Mouse (Mus musculus) liver, embryonic 12.5 days (tissue): Measurements from ENCODE around the gene Ccdc189. TPM values are rescaled to one million over a fixed set of nuclear protein-coding genes. Genes with fewer than 3 reads are reported as not detected.

Experiments
- ATAC-seq: fragments of 200-750 bp; cut with Nextera tagmentation; 2 replicates; pipeline ENCODE4 v1.8.0; 2017; ENCODE audit warnings: moderate number of reproducible peaks, mild to moderate bottlenecking, moderate library complexity
- H3K27ac ChIP-seq: fragments of 300-500 bp; sonication (generic); 2 replicates; pipeline ENCODE4 v1.5.1; 2016; ENCODE audit warnings: mild to moderate bottlenecking
- H3K27me3 ChIP-seq: fragments of 300-500 bp; sonication (generic); replicated peaks from 2 replicates; pipeline ENCODE4 v1.6.1; 2016; ENCODE audit warnings: mild to moderate bottlenecking, moderate library complexity
- H3K36me3 ChIP-seq: fragments of 300-500 bp; sonication (generic); 2 replicates; pipeline ENCODE4 v1.6.1; 2016; ENCODE audit warnings: mild to moderate bottlenecking, moderate library complexity
- H3K4me1 ChIP-seq: fragments of 300-500 bp; sonication (generic); 2 replicates; pipeline ENCODE4 v1.6.1; 2016
- H3K4me2 ChIP-seq: fragments of 300-500 bp; sonication (generic); 2 replicates; pipeline ENCODE4 v1.6.1; 2016; ENCODE audit warnings: mild to moderate bottlenecking, moderate library complexity
- H3K4me3 ChIP-seq: fragments of 300-500 bp; sonication (generic); 2 replicates; pipeline ENCODE4 v1.5.1; 2016; ENCODE audit warnings: mild to moderate bottlenecking, moderate library complexity
- H3K9ac ChIP-seq: fragments of 300-500 bp; sonication (generic); 2 replicates; pipeline ENCODE4 v1.6.1; 2016; ENCODE audit warnings: mild to moderate bottlenecking, moderate library complexity
- H3K9me3 ChIP-seq: fragments of 300-500 bp; sonication (generic); replicated peaks from 2 replicates; pipeline ENCODE4 v1.6.1; 2016; ENCODE audit warnings: mild to moderate bottlenecking, moderate library complexity
- WGBS: fragments of 180-500 bp; shearing (Covaris S2); methylation state at CpG from one replicate; pipeline ENCODE4 v1.1.7; 2016; ENCODE audit not compliant: insufficient replicate concordance; 5-methylcytosine and 5-hydroxymethylcytosine counted together
- polyA plus RNA-seq: library from polyadenylated mRNA; unstranded; fragments of >200 nt; fragmentation: Nextera tagmentation; extraction: Ambion mirVana; gene quantifications from 2 replicates; pipeline ENCODE4 v1.2.1, GENCODE M21; 2016

Gene Ccdc189
- polyA plus RNA-seq, 1 experiment from 2014 or later = 8.8 TPM

GRCm38 (mm10) chr7:127589637-127590036 is 1.2 kb upstream of the Ccdc189 start:
- no peaks in the 10 kb centered on the region for H3K27me3 ChIP-seq
- ATAC-seq = no peak
- WGBS = 90% methylated on average over 9 of the region's 9 CpGs
- H3K36me3 ChIP-seq = peaks cover 58% of the 10 kb centered on the region
- H3K27ac ChIP-seq = 0 out of 2 replicates have a peak overlapping the region, but pooled peaks have one; percentile 80
- H3K9ac ChIP-seq = peak overlapping the region; percentile 90
- H3K4me3 ChIP-seq = peak overlapping the region; percentile 91
- peak overlapping the region; percentile 79 for H3K4me2 ChIP-seq
- H3K4me1 ChIP-seq = peaks cover 50% of the 10 kb centered on the region
- H3K9me3 ChIP-seq = no peaks in the 10 kb centered on the region

- no peaks in the 10 kb centered on the region for H3K9me3 ChIP-seq
- WGBS = 3% methylated on average over 29 of the region's 29 CpGs
- peak overlapping the region; percentile 91 for H3K4me3 ChIP-seq
- peak overlapping the region; percentile 90 for H3K9ac ChIP-seq
- H3K27ac ChIP-seq = peak overlapping the region; percentile 80
- H3K4me2 ChIP-seq = peak overlapping the region; percentile 79
- peak; percentile 30 for ATAC-seq
- H3K4me1 ChIP-seq = peaks cover 51% of the 10 kb centered on the region
- no peaks in the 10 kb centered on the region for H3K27me3 ChIP-seq
- peaks cover 58% of the 10 kb centered on the region for H3K36me3 ChIP-seq
Observed at GRCm38 (mm10) chr7:127588901-127589300, 506 bp upstream of the Ccdc189 start.

GRCm38 (mm10) chr7:127587196-127587595 is 1.2 kb downstream of the Ccdc189 start:
- Histone ChIP-seq H3K9ac (peak overlapping the region; percentile 73), H3K4me3 (peak overlapping the region; percentile 91), H3K27ac (peak overlapping the region; percentile 70)

GRCm38 (mm10) chr7:127586149-127586548 is 2.2 kb downstream of the Ccdc189 start:
- Histone ChIP-seq H3K36me3 (peaks cover 58% of the 10 kb centered on the region), H3K4me3 (no peak overlapping the region), H3K9me3 (no peaks in the 10 kb centered on the region), H3K27me3 (no peaks in the 10 kb centered on the region), H3K4me1 (peaks cover 48% of the 10 kb centered on the region), H3K9ac (peak overlapping the region; percentile 49), H3K27ac (peak overlapping the region; percentile 67), H3K4me2 (peak overlapping the region; percentile 41)
- WGBS = 54% methylated on average over 6 of the region's 6 CpGs
- peak; percentile 66 for ATAC-seq

More at GRCm38 (mm10) chr7:127587196-127587595, 1.2 kb downstream of the Ccdc189 start:
- Histone ChIP-seq H3K36me3 (peaks cover 58% of the 10 kb centered on the region), H3K9me3 (no peaks in the 10 kb centered on the region), H3K4me1 (peaks cover 51% of the 10 kb centered on the region), H3K27me3 (no peaks in the 10 kb centered on the region), H3K4me2 (peak overlapping the region; percentile 79)
- ATAC-seq = no peak
- 64% methylated on average over 5 of the region's 5 CpGs for WGBS

GRCm38 (mm10) chr7:127585031-127585430 is 3.4 kb downstream of the Ccdc189 start:
- H3K9ac ChIP-seq = 0 out of 2 replicates have a peak overlapping the region, but pooled peaks have one; percentile 12
- H3K4me2 ChIP-seq = no peak overlapping the region
- peak overlapping the region; percentile 67 for H3K27ac ChIP-seq
- no peaks in the 10 kb centered on the region for H3K9me3 ChIP-seq
- WGBS = 88% methylated on average over 7 of the region's 7 CpGs
- no peaks in the 10 kb centered on the region for H3K27me3 ChIP-seq
- H3K36me3 ChIP-seq = peaks cover 59% of the 10 kb centered on the region
- peaks cover 48% of the 10 kb centered on the region for H3K4me1 ChIP-seq
- no peak overlapping the region for H3K4me3 ChIP-seq
- ATAC-seq = no peak

GRCm38 (mm10) chr7:127583260-127583659 is 5.1 kb downstream of the Ccdc189 start:
- Histone ChIP-seq H3K27ac (no peak overlapping the region), H3K4me2 (no peak overlapping the region), H3K27me3 (no peaks in the 10 kb centered on the region), H3K4me1 (peaks cover 37% of the 10 kb centered on the region), H3K36me3 (peaks cover 67% of the 10 kb centered on the region), H3K9me3 (no peaks in the 10 kb centered on the region), H3K9ac (no peak overlapping the region), H3K4me3 (no peak overlapping the region)
- WGBS = 90% methylated on average over 6 of the region's 6 CpGs
- no peak for ATAC-seq

GRCm38 (mm10) chr7:127574115-127574514 is 14.3 kb downstream of the Ccdc189 start:
- Histone ChIP-seq H3K27me3 (no peaks in the 10 kb centered on the region), H3K4me1 (peaks cover 26% of the 10 kb centered on the region), H3K9ac (peak overlapping the region; percentile 81), H3K4me2 (peak overlapping the region; percentile 85), H3K36me3 (peaks cover 30% of the 10 kb centered on the region), H3K9me3 (no peaks in the 10 kb centered on the region), H3K4me3 (peak overlapping the region; percentile 75), H3K27ac (peak overlapping the region; percentile 19; the same call in 1 of the 2 replicates)
- ATAC-seq = no peak
- WGBS = 15% methylated on average over 7 of the region's 7 CpGs

GRCm38 (mm10) chr7:127573503-127574008 is 14.8 kb downstream of the Ccdc189 start:
- Histone ChIP-seq H3K4me1 (peaks cover 26% of the 10 kb centered on the region), H3K4me2 (peak overlapping the region; percentile 85), H3K27ac (peak overlapping the region; percentile 64), H3K4me3 (peak overlapping the region; percentile 75), H3K9ac (peak overlapping the region; percentile 81), H3K36me3 (peaks cover 31% of the 10 kb centered on the region), H3K9me3 (no peaks in the 10 kb centered on the region), H3K27me3 (no peaks in the 10 kb centered on the region)
- WGBS = under 1% methylated on average over 14 of the region's 28 CpGs
- peak; percentile 48 for ATAC-seq

- Histone ChIP-seq H3K4me1 (peaks cover 26% of the 10 kb centered on the region), H3K27me3 (no peaks in the 10 kb centered on the region), H3K27ac (peak within 1 kb of the TSS; percentile 75), H3K9ac (peak within 1 kb of the TSS; percentile 81), H3K9me3 (no peaks in the 10 kb centered on the region), H3K36me3 (peaks cover 25% of the 10 kb centered on the region), H3K4me2 (peak within 1 kb of the TSS; percentile 85), H3K4me3 (peak within 1 kb of the TSS; percentile 75)
- under 1% methylated on average over 17 of the region's 17 CpGs for WGBS
- peak; percentile 97 for ATAC-seq
Observed at GRCm38 (mm10) chr7:127572895-127573471, 15.4 kb downstream of the Ccdc189 start, which contains the start of gene Phkg2. Phkg2 (plus strand) TSS chr7:127573340.

- WGBS = 87% methylated on average over 6 of the region's 6 CpGs
- Histone ChIP-seq H3K4me2 (no peak overlapping the region), H3K36me3 (peaks cover 77% of the 10 kb centered on the region), H3K27ac (no peak overlapping the region), H3K4me3 (no peak overlapping the region), H3K27me3 (no peaks in the 10 kb centered on the region), H3K9ac (no peak overlapping the region), H3K4me1 (no peaks in the 10 kb centered on the region), H3K9me3 (no peaks in the 10 kb centered on the region)
- ATAC-seq = no peak
Observed at GRCm38 (mm10) chr7:127564381-127565150, 23.8 kb downstream of the Ccdc189 start.

GRCm38 (mm10) chr7:127561340-127561858 is 27.0 kb downstream of the Ccdc189 start, which contains the start of gene Tmem265:
Tmem265 (plus strand) TSS chr7:127561390.
- Histone ChIP-seq H3K36me3 (peaks cover 90% of the 10 kb centered on the region), H3K27me3 (no peaks in the 10 kb centered on the region)
- 85% methylated on average over 5 of the region's 5 CpGs for WGBS

GRCm38 (mm10) chr7:127560580-127560979 is 27.8 kb downstream of the Ccdc189 start:
- ATAC-seq = no peak
- no peak overlapping the region for H3K9ac ChIP-seq
- H3K9me3 ChIP-seq = no peaks in the 10 kb centered on the region
- no peak overlapping the region for H3K27ac ChIP-seq
- H3K4me2 ChIP-seq = no peak overlapping the region
- H3K27me3 ChIP-seq = no peaks in the 10 kb centered on the region
- 88% methylated on average over 11 of the region's 11 CpGs for WGBS
- peaks cover 90% of the 10 kb centered on the region for H3K36me3 ChIP-seq
- no peak overlapping the region for H3K4me3 ChIP-seq
- no peaks in the 10 kb centered on the region for H3K4me1 ChIP-seq

More at GRCm38 (mm10) chr7:127561340-127561858, 27.0 kb downstream of the Ccdc189 start, which contains the start of gene Tmem265:
- Histone ChIP-seq H3K4me2 (no peak within 1 kb of the TSS), H3K27ac (no peak within 1 kb of the TSS), H3K9me3 (no peaks in the 10 kb centered on the region), H3K4me1 (no peaks in the 10 kb centered on the region), H3K4me3 (no peak within 1 kb of the TSS), H3K9ac (no peak within 1 kb of the TSS)
- ATAC-seq = no peak
